In genomic region chr4:36775088-36775487, GRCm38 (mm10) we compare ENCODE assay signal across 14 mouse cellular contexts.
"Had no signal": no experiment of that assay in that cellular context is flagged by ENCODE, and none has a peak within 500 bp of the region (broad histone marks: within the 10 kb centered on the region; RNA-seq: fewer than 3 reads in every experiment).

No protein-coding gene starts in this region.

- H3K4me1 ChIP-seq: midbrain, embryonic 13.5 days; midbrain, embryonic 15.5 days; neural tube, embryonic 13.5 days; stomach, embryonic 15.5 days had no signal

- H3K4me2 ChIP-seq: lung, embryonic 14.5 days; midbrain, embryonic 11.5 days; midbrain, embryonic 13.5 days; midbrain, embryonic 15.5 days; neural tube, embryonic 13.5 days; stomach, embryonic 15.5 days had no signal

- H3K27me3 ChIP-seq: megakaryocyte, embryonic 14.5 days; midbrain, embryonic 13.5 days; midbrain, embryonic 15.5 days; neural tube, embryonic 13.5 days; stomach, embryonic 15.5 days had no signal

- H3K27ac ChIP-seq: midbrain, embryonic 13.5 days; midbrain, embryonic 15.5 days; neural tube, embryonic 13.5 days; stomach, embryonic 15.5 days; stomach, postnatal 0 days had no signal

- ATAC-seq: midbrain, embryonic 13.5 days; midbrain, embryonic 15.5 days had no signal

- H3K36me3 ChIP-seq: midbrain, embryonic 13.5 days; midbrain, embryonic 15.5 days; neural tube, embryonic 13.5 days; stomach, embryonic 15.5 days had no signal

- DNase-seq: lung, adult 18-20 months; lung, embryonic 14.5 days; lung, postnatal 10 days; lung, postnatal 4 days; right cerebral cortex, postnatal 14 days; thymus, postnatal 14 days; thymus, postnatal 36 days had no signal

- H3K9ac ChIP-seq: lung, embryonic 14.5 days; midbrain, embryonic 13.5 days; midbrain, embryonic 15.5 days; neural tube, embryonic 13.5 days; stomach, embryonic 15.5 days had no signal

- H3K4me3 ChIP-seq: megakaryocyte, embryonic 14.5 days; midbrain, embryonic 13.5 days; midbrain, embryonic 15.5 days; neural tube, embryonic 13.5 days; stomach, embryonic 15.5 days had no signal

- H3K9me3 ChIP-seq: megakaryocyte, embryonic 14.5 days; midbrain, embryonic 13.5 days; midbrain, embryonic 15.5 days; neural tube, embryonic 13.5 days; stomach, embryonic 15.5 days had no signal
